Mouse (Mus musculus) MEL (cell line): ENCODE measurements around the gene 4930544G11Rik. TPM values are rescaled to one million over a fixed set of nuclear protein-coding genes. Genes with fewer than 3 reads are reported as not detected.

Source experiments
- DNase-seq: peaks from one replicate; pipeline ENCODE4 v3.0.0; 2011; ENCODE audit warnings: low read depth, low spot score
- H3K27ac ChIP-seq: 2 replicates; pipeline ENCODE4 v1.5.1; 2012; ENCODE audit warnings: low read depth, mild to moderate bottlenecking, control low read depth, low read length, moderate library complexity; ENCODE audit not compliant: control insufficient read depth
- H3K27me3 ChIP-seq, 2 experiments: fragments of 150-350 bp in 1 of 2; sonication (generic) in 1 of 2; 2 replicates each; pipeline ENCODE4 v1.6.1; 2012; ENCODE audit warnings: low read length in 2 of 2, mild to moderate bottlenecking in 2 of 2, improper control_type of control experiment in 1 of 2, moderate library complexity in 1 of 2; ENCODE audit not compliant: insufficient read depth in 2 of 2, control insufficient read depth in 1 of 2
- H3K36me3 ChIP-seq, 2 experiments: 2 replicates each; pipeline ENCODE4 v1.6.1; 2012 to 2014; ENCODE audit warnings: low read length in 2 of 2, improper control_type of control experiment in 1 of 2, inconsistent platforms in 1 of 2, mild to moderate bottlenecking in 1 of 2; ENCODE audit not compliant: insufficient read depth in 2 of 2, control insufficient read depth in 1 of 2
- H3K4me1 ChIP-seq, 2 experiments: fragments of 150-350 bp in 1 of 2; sonication (generic) in 1 of 2; 2 replicates each; pipeline ENCODE4 v1.6.1; 2012; ENCODE audit warnings: low read length in 2 of 2, improper control_type of control experiment in 1 of 2, mild to moderate bottlenecking in 1 of 2; ENCODE audit not compliant: insufficient read depth in 2 of 2, control insufficient read depth in 1 of 2
- H3K4me3 ChIP-seq, 2 experiments: fragments of 150-350 bp in 1 of 2; sonication (generic) in 1 of 2; 2 replicates each; pipeline ENCODE4 v1.5.1; 2012; ENCODE audit warnings: low read depth in 2 of 2, low read length in 2 of 2, mild to moderate bottlenecking in 2 of 2, moderate library complexity in 2 of 2, control low read depth in 1 of 2, improper control_type of control experiment in 1 of 2; ENCODE audit not compliant: control insufficient read depth in 1 of 2, insufficient read depth in 1 of 2
- H3K79me2 ChIP-seq: 2 replicates; pipeline ENCODE4 v1.6.1; 2012; ENCODE audit warnings: mild to moderate bottlenecking, low read length, moderate library complexity; ENCODE audit not compliant: control insufficient read depth, poor library complexity, insufficient read depth
- H3K9ac ChIP-seq: 2 replicates; pipeline ENCODE4 v1.6.1; 2012; ENCODE audit warnings: low read depth, mild to moderate bottlenecking, control low read depth, low read length, moderate library complexity; ENCODE audit not compliant: control insufficient read depth, poor library complexity, severe bottlenecking
- H3K9me3 ChIP-seq: fragments of 150-350 bp; sonication (generic); replicated peaks from 2 replicates; pipeline ENCODE4 v1.6.1; 2012; ENCODE audit warnings: mild to moderate bottlenecking, low read length, improper control_type of control experiment, moderate library complexity; ENCODE audit not compliant: insufficient read depth
- BHLHE40 ChIP-seq: IDR thresholded peaks from 2 replicates; pipeline ENCODE4 v1.6.1; 2012; ENCODE audit warnings: low read depth, mild to moderate bottlenecking, inconsistent platforms, low read length, improper control_type of control experiment, borderline replicate concordance
- CHD1 ChIP-seq: IDR thresholded peaks from 2 replicates; pipeline ENCODE4 v1.6.1; 2012; ENCODE audit warnings: low read depth, mild to moderate bottlenecking, inconsistent platforms, low read length, improper control_type of control experiment
- CHD2 ChIP-seq: IDR thresholded peaks from 2 replicates; pipeline ENCODE4 v1.6.1; 2011; ENCODE audit warnings: low read length, improper control_type of control experiment
- E2F4 ChIP-seq: IDR thresholded peaks from 2 replicates; pipeline ENCODE4 v1.6.1; 2011; ENCODE audit warnings: low read depth, low read length, improper control_type of control experiment, borderline replicate concordance
- ELF1 ChIP-seq: IDR thresholded peaks from 2 replicates; pipeline ENCODE4 v1.6.1; 2014; ENCODE audit warnings: low read depth, mild to moderate bottlenecking, inconsistent platforms, low read length, improper control_type of control experiment, moderate library complexity
- EP300 ChIP-seq, 2 experiments: IDR thresholded peaks; 2 replicates each; pipeline ENCODE4 v1.6.1; 2011; ENCODE audit warnings: improper control_type of control experiment in 2 of 2, low read length in 2 of 2, low read depth in 1 of 2, mild to moderate bottlenecking in 1 of 2
- ETS1 ChIP-seq: IDR thresholded peaks from 2 replicates; pipeline ENCODE4 v1.6.1; 2012; ENCODE audit warnings: low read depth, mild to moderate bottlenecking, inconsistent platforms, low read length, improper control_type of control experiment, moderate library complexity
- GABPA ChIP-seq: IDR thresholded peaks from 2 replicates; pipeline ENCODE4 v1.6.1; 2012; ENCODE audit warnings: low read depth, mild to moderate bottlenecking, inconsistent platforms, low read length, improper control_type of control experiment, moderate library complexity
- GATA1 ChIP-seq: IDR thresholded peaks from 2 replicates; pipeline ENCODE4 v1.6.1; 2011; ENCODE audit warnings: low read depth, low read length, improper control_type of control experiment
- HCFC1 ChIP-seq: IDR thresholded peaks from 2 replicates; pipeline ENCODE4 v1.6.1; 2012; ENCODE audit warnings: low read depth, mild to moderate bottlenecking, inconsistent platforms, low read length, improper control_type of control experiment, moderate library complexity
- MAFK ChIP-seq: IDR thresholded peaks from 2 replicates; pipeline ENCODE4 v1.6.1; 2011; ENCODE audit warnings: low read depth, mild to moderate bottlenecking, low read length, improper control_type of control experiment, borderline replicate concordance
- MAX ChIP-seq: IDR thresholded peaks from 2 replicates; pipeline ENCODE4 v1.6.1; 2011; ENCODE audit warnings: low read length, improper control_type of control experiment
- MXI1 ChIP-seq: IDR thresholded peaks from 2 replicates; pipeline ENCODE4 v1.6.1; 2011; ENCODE audit warnings: mild to moderate bottlenecking, low read depth, low read length, improper control_type of control experiment
- MYB ChIP-seq: IDR thresholded peaks from 2 replicates; pipeline ENCODE4 v1.6.1; 2011; ENCODE audit warnings: mild to moderate bottlenecking, low read depth, low read length, improper control_type of control experiment
- NELFE ChIP-seq: IDR thresholded peaks from 2 replicates; pipeline ENCODE4 v1.6.1; 2011; ENCODE audit warnings: low read depth, low read length, improper control_type of control experiment
- RCOR1 ChIP-seq: IDR thresholded peaks from 2 replicates; pipeline ENCODE4 v1.6.1; 2012; ENCODE audit warnings: low read depth, mild to moderate bottlenecking, inconsistent platforms, low read length, improper control_type of control experiment
- SIN3A ChIP-seq: IDR thresholded peaks from 2 replicates; pipeline ENCODE4 v1.6.1; 2012; ENCODE audit warnings: low read length, improper control_type of control experiment, inconsistent platforms
- TAL1 ChIP-seq: IDR thresholded peaks from 2 replicates; pipeline ENCODE4 v1.6.1; 2012; ENCODE audit warnings: mild to moderate bottlenecking, inconsistent platforms, low read length, moderate library complexity, mixed read lengths
- TBP ChIP-seq: IDR thresholded peaks from 2 replicates; pipeline ENCODE4 v1.8.0; 2011; ENCODE audit warnings: low read depth, low read length, improper control_type of control experiment
- TCF12 ChIP-seq: IDR thresholded peaks from 2 replicates; pipeline ENCODE4 v1.6.1; 2014; ENCODE audit warnings: low read depth, mild to moderate bottlenecking, inconsistent platforms, low read length, improper control_type of control experiment, moderate library complexity
- UBTF ChIP-seq: IDR thresholded peaks from 2 replicates; pipeline ENCODE4 v1.6.1; 2012; ENCODE audit warnings: low read depth, mild to moderate bottlenecking, inconsistent platforms, low read length, improper control_type of control experiment, moderate library complexity, borderline replicate concordance; ENCODE audit not compliant: insufficient read depth
- USF1 ChIP-seq: IDR thresholded peaks from 2 replicates; pipeline ENCODE4 v1.6.1; 2014; ENCODE audit warnings: low read depth, mild to moderate bottlenecking, inconsistent platforms, low read length, improper control_type of control experiment, moderate library complexity
- ZKSCAN1 ChIP-seq: IDR thresholded peaks from 2 replicates; pipeline ENCODE4 v1.6.1; 2012; ENCODE audit warnings: low read depth, mild to moderate bottlenecking, inconsistent platforms, low read length, improper control_type of control experiment, moderate library complexity
- ZMIZ1 ChIP-seq: IDR thresholded peaks from 2 replicates; pipeline ENCODE4 v1.6.1; 2012; ENCODE audit warnings: low read depth, mild to moderate bottlenecking, inconsistent platforms, low read length, improper control_type of control experiment, moderate library complexity
- ZNF384 ChIP-seq: IDR thresholded peaks from 2 replicates; pipeline ENCODE4 v1.6.1; 2012; ENCODE audit warnings: low read depth, mild to moderate bottlenecking, inconsistent platforms, low read length, improper control_type of control experiment
- polyA plus RNA-seq, 2 experiments: library from polyadenylated mRNA; stranded (reverse) in 1 of 2; unstranded in 1 of 2; fragments of >175 nt in 1 of 2; fragments of >200 nt in 1 of 2; gene quantifications; 2 replicates each; pipeline versions ENCODE4 v1.2.1 to v1.2.4; 2012; ENCODE audit warnings: low replicate concordance in 2 of 2, low read depth in 1 of 2; ENCODE audit not compliant: insufficient read length in 2 of 2, insufficient read depth in 1 of 2, missing spikeins in 1 of 2
- total RNA-seq: library from RNA; depleted of rRNA; stranded (reverse); fragments of 300-350 nt; gene quantifications from 2 replicates; pipeline ENCODE4 v1.2.3, GENCODE M21; 2012

Gene 4930544G11Rik
- total and polyA plus RNA-seq, 3 experiments: not detected

DNA sequence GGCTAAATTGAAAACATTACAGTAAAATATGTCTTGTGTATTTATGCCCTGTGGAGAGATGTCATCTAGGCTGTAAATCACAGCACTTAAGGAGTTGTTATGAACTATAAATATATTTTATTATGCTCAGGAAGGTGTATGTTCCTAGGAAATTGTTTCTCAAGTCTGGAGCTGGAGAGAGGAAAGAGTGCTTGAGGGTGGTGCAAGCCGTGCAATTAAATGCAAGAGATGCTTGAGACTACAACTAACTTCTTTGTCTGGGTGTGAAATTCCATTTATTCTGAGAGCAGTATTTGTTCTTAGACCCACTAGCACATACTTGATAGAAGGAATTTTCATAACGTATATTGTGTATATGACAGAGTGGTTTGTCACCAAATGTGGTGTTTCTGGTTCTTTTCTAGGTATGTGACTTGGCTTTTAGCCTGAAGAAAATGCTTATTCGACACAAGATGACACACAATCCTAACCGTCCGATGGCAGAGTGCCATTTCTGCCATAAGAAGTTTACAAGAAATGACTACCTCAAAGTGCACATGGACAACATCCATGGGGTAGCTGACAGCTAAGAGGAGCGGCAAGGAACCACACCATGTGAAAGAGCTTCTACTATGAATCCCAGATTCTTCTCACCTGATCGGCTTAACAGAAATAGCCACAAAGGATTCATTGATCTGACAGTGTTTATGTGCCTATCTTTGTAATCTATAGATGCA is 16.7 kb upstream of the 4930544G11Rik start:
- H3K27ac ChIP-seq: no peak overlapping the region
- TF ChIP-seq USF1: no peak
- TF ChIP-seq E2F4: no peak
- TF ChIP-seq ELF1: no peak
- TF ChIP-seq ZMIZ1: no peak
- TF ChIP-seq ZKSCAN1: no peak
- no peak for TF ChIP-seq MAX
- no peak for TF ChIP-seq HCFC1
- TF ChIP-seq GATA1: no peak
- TF ChIP-seq CHD1: no peak
- TF ChIP-seq MYB: no peak
- TF ChIP-seq UBTF: no peak
- no peak for TF ChIP-seq MXI1
- TF ChIP-seq CHD2: no peak
- no peak for TF ChIP-seq TAL1
- no peak for TF ChIP-seq SIN3A
- no peak for TF ChIP-seq EP300 (IDR thresholded peaks at IDR 0.05; ENCODE audit: low read depth in 1 of 2, low read length in 2 of 2)
- no peak for TF ChIP-seq GABPA

GRCm38 (mm10) chr6:65950492-65950891 is 1.9 kb upstream of the 4930544G11Rik start:
- Histone ChIP-seq H3K27me3 (no peaks in the 10 kb centered on the region), H3K9me3 (no peaks in the 10 kb centered on the region), H3K4me1 (no peaks in the 10 kb centered on the region), H3K27ac (no peak overlapping the region)
- no peak for DNase-seq
- TF ChIP-seq BHLHE40 (no peak), TAL1 (no peak), MAFK (no peak), TCF12 (no peak), RCOR1 (no peak), TBP (no peak), CHD1 (no peak), E2F4 (no peak), ETS1 (no peak), GABPA (no peak), ZNF384 (no peak), NELFE (no peak), GATA1 (no peak)
- TF ChIP-seq, all 39 proteins: peak for 0
- Histone ChIP-seq H3K36me3 (no peaks in the 10 kb centered on the region), H3K79me2 (no peaks in the 10 kb centered on the region), H3K9ac (no peak overlapping the region), H3K4me3 (no peak overlapping the region)

More for the DNA sequence above, 16.7 kb upstream of the 4930544G11Rik start:
- Histone ChIP-seq H3K4me3 (no peak overlapping the region), H3K9ac (no peak overlapping the region), H3K4me1 (no peaks in the 10 kb centered on the region), H3K9me3 (no peaks in the 10 kb centered on the region), H3K36me3 (no peaks in the 10 kb centered on the region), H3K79me2 (no peaks in the 10 kb centered on the region), H3K27me3 (no peaks in the 10 kb centered on the region)
- no peak for DNase-seq
